Mouse (Mus musculus): ENCODE data around the gene Nup50.

DNA sequence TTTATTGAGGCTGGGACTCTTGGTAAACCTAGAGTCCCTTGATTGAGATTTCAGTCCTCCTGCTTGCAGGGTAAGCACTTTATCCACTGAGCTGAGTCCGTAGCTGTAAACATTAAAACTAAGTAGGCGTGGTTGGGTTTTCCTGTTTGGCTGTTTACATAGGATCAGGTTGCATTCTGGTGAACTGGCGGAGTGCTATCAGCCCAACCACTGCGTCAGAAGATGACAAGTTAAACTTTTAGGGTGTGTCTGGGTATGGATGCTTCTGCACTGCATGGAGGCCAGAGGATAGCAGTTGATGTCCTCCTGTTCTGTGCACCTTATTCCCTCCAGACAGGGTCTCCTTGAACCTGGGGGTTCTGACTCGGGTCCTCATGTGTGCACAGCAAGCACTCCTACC is 9.1 kb downstream of the Nup50 start:
- TF ChIP-seq POLR2A (IDR thresholded peaks at IDR 0.05; ENCODE audit: control insufficient read depth, low read depth, low read length) = no peak
- TF ChIP-seq CTCF (IDR thresholded peaks at IDR 0.05; ENCODE audit: control insufficient read depth, insufficient read depth, insufficient replicate concordance, low read depth, low read length) = no peak
